In genomic region chr2:59676442-59676841, GRCm38 (mm10) we compare ENCODE assay signal across 9 mouse cellular contexts.
DNase-seq lines count a peak whose midpoint lies in the region; ATAC-seq and TF ChIP-seq lines count a peak whose summit lies in the region.
"Had no signal": no experiment of that assay in that cellular context is flagged by ENCODE, and none has a peak within 500 bp of the region (broad histone marks: within the 10 kb centered on the region; RNA-seq: fewer than 3 reads in every experiment).

No protein-coding gene starts in this region.

- H3K36me3 ChIP-seq in forebrain, embryonic 10.5 days (replicated peaks), result 0 out of 2 replicates have a peak, but pooled peaks cover 3% of the 10 kb centered on the region
- no peaks in the 10 kb centered on the region for H3K36me3 ChIP-seq in forebrain, embryonic 12.5 days (replicated peaks)
- H3K36me3 ChIP-seq in intestine, postnatal 0 days (ENCODE audit: control insufficient read depth, insufficient read depth), result no peaks in the 10 kb centered on the region; the same call in 1 of the 2 replicates
- no peaks in the 10 kb centered on the region for H3K36me3 ChIP-seq in stomach, embryonic 15.5 days
- H3K36me3 ChIP-seq: midbrain, embryonic 10.5 days had no signal

- H3K4me1 ChIP-seq in forebrain, embryonic 10.5 days, result peaks cover 72% of the 10 kb centered on the region
- peaks cover 16% of the 10 kb centered on the region for H3K4me1 ChIP-seq in forebrain, embryonic 12.5 days
- H3K4me1 ChIP-seq in intestine, postnatal 0 days (replicated peaks; ENCODE audit: control insufficient read depth, insufficient read depth, low read length), result peaks cover 6% of the 10 kb centered on the region; the same call in 1 of the 2 replicates
- peaks cover 45% of the 10 kb centered on the region for H3K4me1 ChIP-seq in stomach, embryonic 15.5 days

- peak overlapping the region; percentile 48 for H3K27ac ChIP-seq in forebrain, embryonic 10.5 days
- H3K27ac ChIP-seq in forebrain, embryonic 12.5 days, result no peak overlapping the region
- peak overlapping the region; percentile 80 for H3K27ac ChIP-seq in intestine, postnatal 0 days (ENCODE audit: low read depth, low read length)
- peak overlapping the region; percentile 63; the same call in 1 of the 2 replicates for H3K27ac ChIP-seq in stomach, embryonic 15.5 days
- H3K27ac ChIP-seq: midbrain, embryonic 10.5 days had no signal

- DNase-seq in forebrain, embryonic 10.5 days (ENCODE audit: extremely low spot score, low spot score), result no peak
- peak; percentile 39 for DNase-seq in ovary, adult 18-20 months (ENCODE audit: low spot score)
- no peak for DNase-seq in ovary, postnatal 14 days (ENCODE audit: low spot score)
- no peak for DNase-seq in T-cell, adult 2 months (ENCODE audit: low spot score)
- DNase-seq in right cerebral cortex, adult 18-20 months, result no peak

- no peaks in the 10 kb centered on the region for H3K9me3 ChIP-seq in forebrain, embryonic 10.5 days
- H3K9me3 ChIP-seq in forebrain, embryonic 12.5 days, result no peaks in the 10 kb centered on the region
- no peaks in the 10 kb centered on the region for H3K9me3 ChIP-seq in intestine, postnatal 0 days (ENCODE audit: control insufficient read depth)
- H3K9me3 ChIP-seq in stomach, embryonic 15.5 days, result no peaks in the 10 kb centered on the region
- H3K9me3 ChIP-seq: midbrain, embryonic 10.5 days had no signal

- no peaks in the 10 kb centered on the region for H3K27me3 ChIP-seq in forebrain, embryonic 10.5 days (ENCODE audit: poor library complexity, severe bottlenecking)
- no peaks in the 10 kb centered on the region for H3K27me3 ChIP-seq in forebrain, embryonic 12.5 days
- H3K27me3 ChIP-seq in intestine, postnatal 0 days (replicated peaks; ENCODE audit: control insufficient read depth, insufficient read depth, low read length), result no peaks in the 10 kb centered on the region
- H3K27me3 ChIP-seq in stomach, embryonic 15.5 days (replicated peaks), result no peaks in the 10 kb centered on the region

- H3K4me2 ChIP-seq in forebrain, embryonic 12.5 days, result no peak overlapping the region
- H3K4me2 ChIP-seq in intestine, postnatal 0 days (replicated peaks; ENCODE audit: low read depth), result no peak overlapping the region
- no peak overlapping the region for H3K4me2 ChIP-seq in stomach, embryonic 15.5 days

- H3K4me3 ChIP-seq in forebrain, embryonic 10.5 days, result no peak overlapping the region
- no peak overlapping the region for H3K4me3 ChIP-seq in forebrain, embryonic 12.5 days (replicated peaks)
- H3K4me3 ChIP-seq in intestine, postnatal 0 days (ENCODE audit: low read depth, low read length), result no peak overlapping the region
- H3K4me3 ChIP-seq in stomach, embryonic 15.5 days (replicated peaks), result no peak overlapping the region
- H3K4me3 ChIP-seq: midbrain, embryonic 10.5 days had no signal

- TF ChIP-seq CTCF in intestine, postnatal 0 days (IDR thresholded peaks at IDR 0.05; ENCODE audit: low read depth), result no peak

- ATAC-seq in forebrain, embryonic 12.5 days (ENCODE audit: low FRiP score), result no peak
- peak; percentile 62 for ATAC-seq in intestine, postnatal 0 days
- peak; percentile 51; the same call in 1 of the 2 replicates for ATAC-seq in stomach, embryonic 15.5 days (ENCODE audit: insufficient read depth, low FRiP score, low read depth)

- 60% methylated on average over 6 of the region's 6 CpGs for WGBS in forebrain, embryonic 10.5 days
- 67% methylated on average over 6 of the region's 6 CpGs for WGBS in forebrain, embryonic 12.5 days
- WGBS in intestine, postnatal 0 days, result 27% methylated on average over 6 of the region's 6 CpGs
- 47% methylated on average over 6 of the region's 6 CpGs for WGBS in stomach, embryonic 15.5 days

- H3K9ac ChIP-seq in forebrain, embryonic 12.5 days, result no peak overlapping the region
- H3K9ac ChIP-seq in intestine, postnatal 0 days (ENCODE audit: low read depth, low read length), result no peak overlapping the region
- no peak overlapping the region for H3K9ac ChIP-seq in stomach, embryonic 15.5 days
